Mouse (Mus musculus) E14TG2a.4 (cell line): Measurements from ENCODE around the gene Polr2b.

Source experiments
- CTCF ChIP-seq: conservative IDR thresholded peaks from 2 replicates; pipeline ENCODE4 v1.5.1; 2014; ENCODE audit warnings: low read length
- NANOG ChIP-seq: IDR thresholded peaks from 2 replicates; pipeline ENCODE4 v1.6.1; 2014; ENCODE audit warnings: borderline replicate concordance, low read length, mixed read lengths

DNA sequence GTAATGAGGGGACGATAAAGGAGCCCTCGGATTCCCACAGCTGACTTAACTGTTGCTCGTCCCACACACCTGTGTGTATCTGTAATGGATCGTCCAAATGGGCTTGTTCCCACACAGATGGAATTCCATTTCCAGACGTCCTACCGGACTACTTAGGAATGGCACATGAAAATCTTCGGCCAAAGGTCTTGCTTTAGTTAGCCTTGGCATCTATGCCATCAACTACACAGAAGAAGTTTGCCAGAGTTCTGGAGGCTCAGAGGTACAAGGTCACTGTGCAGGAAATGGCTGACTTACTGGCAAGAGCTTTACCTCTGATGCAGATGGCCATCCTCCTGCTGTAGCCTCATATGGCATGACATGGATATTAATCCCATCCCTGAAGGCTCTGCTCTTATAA, 71.3 kb downstream of the Polr2b start:
- TF ChIP-seq CTCF = no peak
- no peak for TF ChIP-seq NANOG
